In genomic region chr4:83323910-83324684, GRCm38 (mm10) we compare ENCODE assay signal across 8 mouse cellular contexts. TPM values are rescaled to one million over a fixed set of nuclear protein-coding genes. Genes with fewer than 3 reads are reported as not detected.
A peak's percentile ranks its signal among the peaks of the same experiment; 100 is the strongest.
DNase-seq lines count a peak whose midpoint lies in the region; ATAC-seq and TF ChIP-seq lines count a peak whose summit lies in the region.

Gene Ttc39b, minus strand, starts transcription at chr4:83324255.

- ATAC-seq in G1E (ENCODE audit: extremely low read depth, insufficient number of reproducible peaks, low FRiP score, poor library complexity, severe bottlenecking), result no peak
- ATAC-seq in forebrain, embryonic 15.5 days (replicated peaks), result peak; percentile 99
- peak; percentile 98 for ATAC-seq in neural tube, embryonic 15.5 days (ENCODE audit: low FRiP score)

- peak within 1 kb of the TSS; percentile 52 for H3K9ac ChIP-seq in forebrain, embryonic 15.5 days (replicated peaks)
- H3K9ac ChIP-seq in neural tube, embryonic 15.5 days (replicated peaks), result peak within 1 kb of the TSS; percentile 60

- no peak for DNase-seq in G1E (ENCODE audit: low spot score)
- DNase-seq in cerebellum, adult 11-12 months, result peak; percentile 94
- DNase-seq in heart, postnatal 25 days (ENCODE audit: low spot score), result peak; percentile 97
- peak; percentile 96 to 97 for DNase-seq in layer of hippocampus, adult 2 months (ENCODE audit: low spot score in 2 of 2)
- peak; percentile 100 for DNase-seq in lung, adult 2 months
- DNase-seq in testis, postnatal 10 days (ENCODE audit: low spot score), result peak; percentile 99

- no peaks in the 10 kb centered on the region for H3K36me3 ChIP-seq in G1E (replicated peaks)
- no peaks in the 10 kb centered on the region for H3K36me3 ChIP-seq in forebrain, embryonic 15.5 days
- no peaks in the 10 kb centered on the region for H3K36me3 ChIP-seq in neural tube, embryonic 15.5 days

- peak; percentile 54; the same call in 1 of the 2 replicates for TF ChIP-seq POLR2A in lung, adult 2 months (IDR thresholded peaks at IDR 0.05; ENCODE audit: borderline replicate concordance, extremely low read depth, low read depth, low read length)

- TF ChIP-seq CTCF in G1E (IDR thresholded peaks at IDR 0.05; ENCODE audit: low read depth, low read length), result no peak
- no peak for TF ChIP-seq CTCF in layer of hippocampus, adult 2 months (conservative IDR thresholded peaks at IDR 0.05)
- no peak for TF ChIP-seq CTCF in lung, adult 2 months (IDR thresholded peaks at IDR 0.05; ENCODE audit: insufficient read depth, low read length)

- H3K27ac ChIP-seq in forebrain, embryonic 15.5 days (replicated peaks), result peak within 1 kb of the TSS; percentile 7; the same call in 1 of the 2 replicates
- peak within 1 kb of the TSS; percentile 86 for H3K27ac ChIP-seq in layer of hippocampus, adult 2 months
- H3K27ac ChIP-seq in neural tube, embryonic 15.5 days (replicated peaks), result peak within 1 kb of the TSS; percentile 45

- peak within 1 kb of the TSS; percentile 20; the same call in 1 of the 2 replicates for H3K4me3 ChIP-seq in G1E (ENCODE audit: low read depth, low read length)
- peak within 1 kb of the TSS; percentile 70 for H3K4me3 ChIP-seq in forebrain, embryonic 15.5 days
- peak within 1 kb of the TSS; percentile 92 for H3K4me3 ChIP-seq in layer of hippocampus, adult 2 months
- H3K4me3 ChIP-seq in lung, adult 2 months (replicated peaks; ENCODE audit: extremely low read depth, low read depth, low read length), result peak within 1 kb of the TSS; percentile 83
- peak within 1 kb of the TSS; percentile 79 for H3K4me3 ChIP-seq in neural tube, embryonic 15.5 days (replicated peaks)

- H3K9me3 ChIP-seq in G1E (replicated peaks), result peaks cover 21% of the 10 kb centered on the region
- no peaks in the 10 kb centered on the region for H3K9me3 ChIP-seq in forebrain, embryonic 15.5 days
- H3K9me3 ChIP-seq in neural tube, embryonic 15.5 days (replicated peaks), result no peaks in the 10 kb centered on the region

- no peaks in the 10 kb centered on the region; the same call in 1 of the 2 replicates for H3K27me3 ChIP-seq in G1E (ENCODE audit: insufficient read depth, low read length)
- no peaks in the 10 kb centered on the region for H3K27me3 ChIP-seq in forebrain, embryonic 15.5 days
- peaks cover 10% of the 10 kb centered on the region for H3K27me3 ChIP-seq in neural tube, embryonic 15.5 days (replicated peaks)

- intact Hi-C loops in heart, postnatal 25 days (cut with DNase I), result loop anchor here (2.0 kb wide), 2 partner anchors 21 to 27 kb away; no protein-coding TSS in a partner anchor

- peak within 1 kb of the TSS; percentile 100 for H3K4me2 ChIP-seq in forebrain, embryonic 15.5 days (replicated peaks)
- peak within 1 kb of the TSS; percentile 98 for H3K4me2 ChIP-seq in neural tube, embryonic 15.5 days

- H3K4me1 ChIP-seq in G1E (ENCODE audit: insufficient read depth, low read depth, low read length), result no peaks in the 10 kb centered on the region
- peaks cover 12% of the 10 kb centered on the region for H3K4me1 ChIP-seq in forebrain, embryonic 15.5 days
- peaks cover 10% of the 10 kb centered on the region for H3K4me1 ChIP-seq in lung, adult 2 months (ENCODE audit: control insufficient read depth, insufficient read depth, low read length)
- peaks cover 14% of the 10 kb centered on the region for H3K4me1 ChIP-seq in neural tube, embryonic 15.5 days

- WGBS in forebrain, embryonic 15.5 days, result under 1% methylated on average over 58 of the region's 59 CpGs
- 1% methylated on average over 59 of the region's 59 CpGs for WGBS in lung, adult 2 months
- WGBS in neural tube, embryonic 15.5 days, result under 1% methylated on average over 54 of the region's 59 CpGs

RNA-seq across cellular contexts. Expression of gene Ttc39b, which starts in this region (rescaled TPM):
- total RNA-seq in G1E (2014; fragmentation: Nextera tagmentation) (not detected in 2 replicates), G1E (2017) (0.49 and 0.52 TPM in 2 replicates)
- not detected in 2 replicates for polyA plus RNA-seq in G1E (2012)
- polyA plus RNA-seq in forebrain, embryonic 15.5 days (2015; fragmentation: Nextera tagmentation; extraction: Ambion mirVana), result 11.7 and 13.7 TPM in 2 replicates
- total RNA-seq in heart, postnatal 25 days (2021), result 10 to 100 TPM; 14.1 to 15.9 TPM
- total RNA-seq in layer of hippocampus, adult 2 months (2021), result 10 to 100 TPM; 34.6 to 37.0 TPM
- 4.0 and 7.1 TPM in 2 replicates for polyA plus RNA-seq in lung, adult 2 months (2012; rRNA removed)
- polyA plus RNA-seq in neural tube, embryonic 15.5 days (2015; fragmentation: Nextera tagmentation; extraction: Ambion mirVana), result 7.4 and 7.7 TPM in 2 replicates

Comparison
In these comparisons a context has a peak if more than half of its experiments do, and no peak if none do; other contexts are left out.
1. RNA of gene Ttc39b (total RNA-seq): 34.6 to 37.0 TPM in layer of hippocampus, adult 2 months and 14.1 to 15.9 TPM in heart, postnatal 25 days; 0.49 to 0.52 TPM in G1E; every median in the first group is over 4 times any median in the second.
2. H3K4me3 ChIP-seq: peak in every context shown above with its lines; median percentile 92 in layer of hippocampus, adult 2 months; 83 in lung, adult 2 months; 79 in neural tube, embryonic 15.5 days; 70 in forebrain, embryonic 15.5 days; 20 in G1E.
3. H3K27ac ChIP-seq: peak in every context shown above with its lines; median percentile 86 in layer of hippocampus, adult 2 months; 45 in neural tube, embryonic 15.5 days; 7 in forebrain, embryonic 15.5 days.